Mouse (Mus musculus): Measurements from ENCODE around the gene Sfrp4.

- TF ChIP-seq POLR2A (IDR thresholded peaks at IDR 0.05; ENCODE audit: low read depth, low read length), result no peak
- no peak for TF ChIP-seq CTCF (IDR thresholded peaks at IDR 0.05; ENCODE audit: extremely low read depth, insufficient read depth, insufficient read length, insufficient replicate concordance)
Measured at GRCm38 (mm10) chr13:19595141-19595540, 27.8 kb upstream of the Sfrp4 start.
